Mouse (Mus musculus) left cerebral cortex, adult 9 months (tissue): Measurements from ENCODE around the gene Mycs.
A peak's percentile ranks its signal among the peaks of the same experiment; 100 is the strongest.

ENCODE experiments used
- DNase-seq, 2 experiments: peaks; one replicate each; pipeline ENCODE4 v3.0.0; 2022; ENCODE audit warnings: low spot score in 2 of 2

Mycs gene

GRCm38 (mm10) chrX:5469165-5469564 is at the start of gene Mycs:
Mycs (minus strand) TSS chrX:5469265.
- DNase-seq = no peak

GRCm38 (mm10) chrX:5468022-5468421 is 1.0 kb downstream of the Mycs start:
- DNase-seq = peak in 1 of 2 experiments; percentile 10
